Comparison of ENCODE assay signal across 10 mouse cellular contexts in genomic region chr3:68789491-68789890, GRCm38 (mm10).
DNase-seq lines count a peak whose midpoint lies in the region; ATAC-seq and TF ChIP-seq lines count a peak whose summit lies in the region.
"Had no signal": no experiment of that assay in that cellular context is flagged by ENCODE, and none has a peak within 500 bp of the region (broad histone marks: within the 10 kb centered on the region; RNA-seq: fewer than 3 reads in every experiment).

No protein-coding gene starts in this region.

- no peak overlapping the region for H3K9ac ChIP-seq in heart, embryonic 15.5 days
- H3K9ac ChIP-seq in lung, embryonic 15.5 days: no peak overlapping the region

- peak; percentile 68; the same call in 1 of the 2 replicates for ATAC-seq in heart, embryonic 15.5 days (replicated peaks; ENCODE audit: insufficient number of reproducible peaks, insufficient read depth, low FRiP score, low read depth)
- ATAC-seq in lung, embryonic 15.5 days (ENCODE audit: borderline replicate concordance, extremely low read depth, low FRiP score, low TSS enrichment): peak; percentile 92

- H3K9me3 ChIP-seq in heart, embryonic 15.5 days (replicated peaks): no peaks in the 10 kb centered on the region
- H3K9me3 ChIP-seq in lung, embryonic 15.5 days: no peaks in the 10 kb centered on the region

- DNase-seq in lung, adult 18-20 months: peak; percentile 6 to 46
- DNase-seq in lung, adult 2 months: no peak
- peak; percentile 59 for DNase-seq in thymus, postnatal 14 days
- no peak for DNase-seq in ovary, postnatal 10 days (ENCODE audit: low spot score)
- DNase-seq in layer of hippocampus, adult 8-10 months (ENCODE audit: low spot score in 2 of 2): no peak
- DNase-seq in urinary bladder, adult 18-20 months (ENCODE audit: low spot score in 2 of 2): no peak
- DNase-seq: adrenal gland, postnatal 36 days; left cerebral cortex, postnatal 4 days had no signal

- peak overlapping the region; percentile 35 for H3K27ac ChIP-seq in heart, embryonic 15.5 days
- peak overlapping the region; percentile 51 for H3K27ac ChIP-seq in lung, embryonic 15.5 days

- no peak overlapping the region for H3K4me3 ChIP-seq in lung, adult 2 months (replicated peaks; ENCODE audit: extremely low read depth, low read depth, low read length)
- no peak overlapping the region for H3K4me3 ChIP-seq in heart, embryonic 15.5 days
- no peak overlapping the region for H3K4me3 ChIP-seq in lung, embryonic 15.5 days

- peaks cover under 1% of the 10 kb centered on the region; the same call in 1 of the 2 replicates for H3K4me1 ChIP-seq in lung, adult 2 months (ENCODE audit: control insufficient read depth, insufficient read depth, low read length)
- H3K4me1 ChIP-seq in heart, embryonic 15.5 days (replicated peaks): peaks cover 8% of the 10 kb centered on the region; the same call in 1 of the 2 replicates
- peaks cover 18% of the 10 kb centered on the region for H3K4me1 ChIP-seq in lung, embryonic 15.5 days

- H3K4me2 ChIP-seq in heart, embryonic 15.5 days: no peak overlapping the region
- no peak overlapping the region for H3K4me2 ChIP-seq in lung, embryonic 15.5 days

- no peaks in the 10 kb centered on the region for H3K36me3 ChIP-seq in heart, embryonic 15.5 days
- no peaks in the 10 kb centered on the region for H3K36me3 ChIP-seq in lung, embryonic 15.5 days

- TF ChIP-seq POLR2A in lung, adult 2 months (IDR thresholded peaks at IDR 0.05; ENCODE audit: borderline replicate concordance, extremely low read depth, low read depth, low read length): no peak

- H3K27me3 ChIP-seq in heart, embryonic 15.5 days: no peaks in the 10 kb centered on the region
- no peaks in the 10 kb centered on the region for H3K27me3 ChIP-seq in lung, embryonic 15.5 days

- WGBS in lung, adult 2 months: 31% methylated on average over 6 of the region's 6 CpGs
- 62% methylated on average over 6 of the region's 6 CpGs for WGBS in heart, embryonic 15.5 days
- WGBS in lung, embryonic 15.5 days: 42% methylated on average over 6 of the region's 6 CpGs

- no peak for TF ChIP-seq CTCF in lung, adult 2 months (IDR thresholded peaks at IDR 0.05; ENCODE audit: insufficient read depth, low read length)

Comparison
In these comparisons a context has a peak if more than half of its experiments do, and no peak if none do; other contexts are left out.
1. DNase-seq: peak in lung, adult 18-20 months (2 of 2) and thymus, postnatal 14 days (single experiment); none in lung, adult 2 months (single experiment), ovary, postnatal 10 days (single experiment), layer of hippocampus, adult 8-10 months (0 of 2) and urinary bladder, adult 18-20 months (0 of 2).